Comparison of ENCODE assay signal across 29 mouse cellular contexts in genomic region chr6:99043226-99043625, GRCm38 (mm10).
A peak's percentile ranks its signal among the peaks of the same experiment; 100 is the strongest.
DNase-seq lines count a peak whose midpoint lies in the region; ATAC-seq lines count a peak whose summit lies in the region.
"Had no signal": no experiment of that assay in that cellular context is flagged by ENCODE, and none has a peak within 500 bp of the region (broad histone marks: within the 10 kb centered on the region; RNA-seq: fewer than 3 reads in every experiment).

No protein-coding gene starts in this region.

- WGBS in kidney, embryonic 14.5 days = 84% methylated on average over 7 of the region's 7 CpGs

- H3K4me2 ChIP-seq in kidney, embryonic 14.5 days (replicated peaks; ENCODE audit: low read depth, low read length) = no peak overlapping the region
- H3K4me2 ChIP-seq: embryonic facial prominence, embryonic 15.5 days; heart, embryonic 12.5 days; hindbrain, embryonic 15.5 days; liver, embryonic 12.5 days; midbrain, embryonic 15.5 days; neural tube, embryonic 15.5 days; stomach, embryonic 15.5 days had no signal

- H3K27me3 ChIP-seq in kidney, embryonic 14.5 days (ENCODE audit: control insufficient read depth, insufficient read depth, low read length) = no peaks in the 10 kb centered on the region
- H3K27me3 ChIP-seq in splenic B cell, adult 2 months (ENCODE audit: control insufficient read depth, insufficient read depth, low read length, poor library complexity, severe bottlenecking) = no peaks in the 10 kb centered on the region
- H3K27me3 ChIP-seq: embryonic facial prominence, embryonic 15.5 days; heart, embryonic 12.5 days; hindbrain, embryonic 15.5 days; liver, embryonic 12.5 days; midbrain, embryonic 15.5 days; neural tube, embryonic 15.5 days; stomach, embryonic 15.5 days had no signal

- H3K9me3 ChIP-seq in kidney, embryonic 14.5 days (ENCODE audit: control insufficient read depth, low read length) = no peaks in the 10 kb centered on the region
- H3K9me3 ChIP-seq: embryonic facial prominence, embryonic 10.5 days; embryonic facial prominence, embryonic 15.5 days; heart, embryonic 12.5 days; hindbrain, embryonic 10.5 days; hindbrain, embryonic 15.5 days; liver, embryonic 12.5 days; midbrain, embryonic 10.5 days; midbrain, embryonic 15.5 days; neural tube, embryonic 15.5 days; stomach, embryonic 15.5 days had no signal

- H3K27ac ChIP-seq in kidney, embryonic 14.5 days (ENCODE audit: low read depth, low read length) = no peak overlapping the region
- H3K27ac ChIP-seq: embryonic facial prominence, embryonic 10.5 days; embryonic facial prominence, embryonic 15.5 days; hindbrain, embryonic 10.5 days; hindbrain, embryonic 15.5 days; liver, embryonic 12.5 days; midbrain, embryonic 10.5 days; midbrain, embryonic 15.5 days; neural tube, embryonic 15.5 days; stomach, embryonic 15.5 days had no signal

- no peaks in the 10 kb centered on the region for H3K4me1 ChIP-seq in kidney, embryonic 14.5 days (ENCODE audit: control insufficient read depth, insufficient read depth, low read length)
- H3K4me1 ChIP-seq: embryonic facial prominence, embryonic 15.5 days; hindbrain, embryonic 15.5 days; midbrain, embryonic 15.5 days; neural tube, embryonic 15.5 days; stomach, embryonic 15.5 days had no signal

- no peaks in the 10 kb centered on the region for H3K36me3 ChIP-seq in kidney, embryonic 14.5 days (ENCODE audit: control insufficient read depth, insufficient read depth, low read length)
- peaks cover 7% of the 10 kb centered on the region for H3K36me3 ChIP-seq in splenic B cell, adult 2 months (ENCODE audit: control insufficient read depth, insufficient read depth, low read length, poor library complexity, severe bottlenecking)
- H3K36me3 ChIP-seq: embryonic facial prominence, embryonic 10.5 days; embryonic facial prominence, embryonic 15.5 days; heart, embryonic 12.5 days; hindbrain, embryonic 10.5 days; hindbrain, embryonic 15.5 days; liver, embryonic 12.5 days; midbrain, embryonic 10.5 days; midbrain, embryonic 15.5 days; neural tube, embryonic 15.5 days; stomach, embryonic 15.5 days had no signal

- DNase-seq in adrenal gland, postnatal 36 days = peak; percentile 10 to 23
- DNase-seq in adrenal gland, adult (ENCODE audit: inconsistent age in 2 of 2, low spot score in 1 of 2) = no peak
- DNase-seq in kidney, postnatal 4 days = peak; percentile 46 to 59
- peak; percentile 51 to 59 for DNase-seq in spleen, postnatal 36 days (ENCODE audit: low spot score in 2 of 2)
- no peak for DNase-seq in spleen, adult 12 weeks (ENCODE audit: low spot score)
- DNase-seq in splenic B cell, adult 2 months (ENCODE audit: low read depth, low spot score) = peak; percentile 57
- DNase-seq in layer of hippocampus, adult 9-11 months = no peak
- DNase-seq: cerebellum, adult 2 months; cerebellum, postnatal 14 days; gastrocnemius, postnatal 25 days; kidney, postnatal 14 days; liver, postnatal 0 days; right cerebral cortex, postnatal 25 days; thymus, adult 18-20 months; thymus, postnatal 25 days had no signal

- H3K9ac ChIP-seq in kidney, embryonic 14.5 days (ENCODE audit: low read depth, low read length) = no peak overlapping the region
- H3K9ac ChIP-seq: embryonic facial prominence, embryonic 15.5 days; heart, embryonic 12.5 days; hindbrain, embryonic 15.5 days; liver, embryonic 12.5 days; liver, postnatal 0 days; midbrain, embryonic 15.5 days; neural tube, embryonic 15.5 days; stomach, embryonic 15.5 days had no signal

- no peak for ATAC-seq in kidney, embryonic 14.5 days (ENCODE audit: low FRiP score, low TSS enrichment)
- ATAC-seq: activated CD4-positive, CD25-positive, alpha-beta regulatory T cell, adult 4 months; forebrain, embryonic 14.5 days; inflammation-experienced regulatory T-cells, adult 6 months; liver, embryonic 12.5 days; liver, postnatal 0 days; midbrain, embryonic 15.5 days had no signal

- H3K4me3 ChIP-seq in kidney, embryonic 14.5 days (ENCODE audit: low read length) = no peak overlapping the region
- H3K4me3 ChIP-seq: embryonic facial prominence, embryonic 10.5 days; embryonic facial prominence, embryonic 15.5 days; heart, embryonic 12.5 days; hindbrain, embryonic 10.5 days; hindbrain, embryonic 15.5 days; liver, embryonic 12.5 days; midbrain, embryonic 10.5 days; midbrain, embryonic 15.5 days; neural tube, embryonic 15.5 days; stomach, embryonic 15.5 days had no signal

Comparison
In these comparisons a context has a peak if more than half of its experiments do, and no peak if none do; other contexts are left out.
1. DNase-seq: peak in adrenal gland, postnatal 36 days (2 of 2), kidney, postnatal 4 days (2 of 2), spleen, postnatal 36 days (2 of 2) and splenic B cell, adult 2 months (single experiment); none in adrenal gland, adult (0 of 2), spleen, adult 12 weeks (single experiment) and layer of hippocampus, adult 9-11 months (single experiment).